Mouse (Mus musculus) lung, adult 2 months (tissue): ENCODE results near the gene Eps8l2. TPM values are rescaled to one million over a fixed set of nuclear protein-coding genes. Genes with fewer than 3 reads are reported as not detected.

ENCODE experiments used
- DNase-seq: peaks from one replicate; pipeline ENCODE4 v3.0.0; 2022
- H3K4me1 ChIP-seq: fragments of 200-500 bp; 2 replicates; pipeline ENCODE4 v1.6.1; 2011; ENCODE audit warnings: low read length; ENCODE audit not compliant: control insufficient read depth, insufficient read depth
- H3K4me3 ChIP-seq: fragments of 200-500 bp; replicated peaks from 2 replicates; pipeline ENCODE3; 2011; ENCODE audit warnings: low read depth, mild to moderate bottlenecking, control low read depth, low read length; ENCODE audit errors: extremely low read depth
- CTCF ChIP-seq: fragments of 200-500 bp; IDR thresholded peaks from 2 replicates; pipeline ENCODE4 v1.5.1; 2011; ENCODE audit warnings: mild to moderate bottlenecking, low read length, control low read depth; ENCODE audit not compliant: insufficient read depth
- POLR2A ChIP-seq: fragments of 200-500 bp; IDR thresholded peaks from 2 replicates; pipeline ENCODE4 v1.6.1; 2011; ENCODE audit warnings: low read depth, mild to moderate bottlenecking, control low read depth, low read length, borderline replicate concordance; ENCODE audit errors: extremely low read depth
- WGBS: fragments of 180-500 bp; shearing (Covaris S2); methylation state at CpG from one replicate; pipeline ENCODE4 v1.1.7; 2018; 5-methylcytosine and 5-hydroxymethylcytosine counted together
- polyA plus RNA-seq: library from polyadenylated mRNA; depleted of rRNA; stranded (reverse); fragments of >200 nt; gene quantifications from 2 replicates; pipeline ENCODE4 v1.2.3, GENCODE M21; 2012; rRNA removed

Gene Eps8l2
- polyA plus RNA-seq, 1 experiment: 143 TPM

DNA sequence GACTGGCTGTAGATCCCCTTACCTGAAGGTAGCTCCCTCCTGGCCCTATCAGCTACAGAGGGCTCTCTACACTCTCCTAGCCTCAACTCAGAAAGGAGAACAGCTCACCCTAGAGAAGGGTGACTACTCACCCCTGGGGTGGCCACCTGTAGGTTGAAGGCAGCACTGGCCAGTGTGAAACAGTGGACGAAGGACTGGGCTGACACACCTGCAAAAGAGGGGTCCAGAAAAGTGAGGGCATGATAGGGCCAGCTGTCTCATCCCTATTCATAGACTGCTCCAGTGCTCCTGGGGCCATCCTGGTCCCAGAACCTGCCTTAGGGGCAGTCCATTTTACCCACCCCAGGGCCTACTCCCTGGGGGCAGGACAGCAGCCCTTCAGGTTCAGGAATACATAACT is 73.0 kb downstream of the Eps8l2 start:
- no peak for DNase-seq

More for the DNA sequence above, 73.0 kb downstream of the Eps8l2 start:
- 90% methylated on average over 1 of the region's 1 CpGs for WGBS
- TF ChIP-seq CTCF: no peak
- TF ChIP-seq POLR2A: no peak
- Histone ChIP-seq H3K4me1 (peaks cover 5% of the 10 kb centered on the region), H3K4me3 (no peak overlapping the region)

Other genes with a start within 250 kb of the Eps8l2 start
- 40.5 and 40.6 TPM in 2 replicates for gene Sigirr, start 238.3 kb upstream of the Eps8l2 start, polyA plus RNA-seq
- gene Ano9, start 221.1 kb upstream of the Eps8l2 start, polyA plus RNA-seq: 2.8 and 10.7 TPM in 2 replicates
- gene Ptdss2, start 216.5 kb upstream of the Eps8l2 start, polyA plus RNA-seq: 22.9 and 24.1 TPM in 2 replicates
- gene Rnh1, start 166.0 kb upstream of the Eps8l2 start, polyA plus RNA-seq: 128 and 195 TPM in 2 replicates
- 77.3 and 91.5 TPM in 2 replicates for gene Hras, start 144.9 kb upstream of the Eps8l2 start, polyA plus RNA-seq
- 15.8 TPM in 2 replicates for gene Lrrc56, start 144.7 kb upstream of the Eps8l2 start, polyA plus RNA-seq
- gene Lmntd2, start 124.8 kb upstream of the Eps8l2 start, polyA plus RNA-seq: 4.4 and 5.6 TPM in 2 replicates
- 87.1 and 92.9 TPM in 2 replicates for gene Rassf7, start 123.0 kb upstream of the Eps8l2 start, polyA plus RNA-seq
- gene Phrf1, start 110.1 kb upstream of the Eps8l2 start, polyA plus RNA-seq: 18.9 and 22.5 TPM in 2 replicates
- gene Irf7, start 72.4 kb upstream of the Eps8l2 start, polyA plus RNA-seq: 48.8 and 49.7 TPM in 2 replicates
- 0.11 and 1.5 TPM in 2 replicates for gene Cdhr5, start 62.1 kb upstream of the Eps8l2 start, polyA plus RNA-seq
- not detected in 2 replicates for gene Sct, start 59.7 kb upstream of the Eps8l2 start, polyA plus RNA-seq
- gene Drd4, start 46.9 kb upstream of the Eps8l2 start, polyA plus RNA-seq: not detected in 2 replicates
- gene Deaf1, start 11.2 kb upstream of the Eps8l2 start, polyA plus RNA-seq: 18.6 and 22.7 TPM in 2 replicates
- gene Tmem80, start 11.1 kb upstream of the Eps8l2 start, polyA plus RNA-seq: 37.2 and 49.2 TPM in 2 replicates
- 145 and 204 TPM in 2 replicates for gene Taldo1, start 53.3 kb downstream of the Eps8l2 start, polyA plus RNA-seq
- gene Gatd1, start 75.3 kb downstream of the Eps8l2 start, polyA plus RNA-seq: 57.1 and 64.8 TPM in 2 replicates
- 0.38 and 0.56 TPM in 2 replicates for gene Cend1, start 90.6 kb downstream of the Eps8l2 start, polyA plus RNA-seq
- gene Slc25a22, start 99.0 kb downstream of the Eps8l2 start, polyA plus RNA-seq: 47.3 and 48.6 TPM in 2 replicates
- gene Pidd1, start 105.1 kb downstream of the Eps8l2 start, polyA plus RNA-seq: 6.7 and 7.1 TPM in 2 replicates
- 415 and 591 TPM in 2 replicates for gene Rplp2, start 108.5 kb downstream of the Eps8l2 start, polyA plus RNA-seq
- 289 and 356 TPM in 2 replicates for gene Pnpla2, start 116.3 kb downstream of the Eps8l2 start, polyA plus RNA-seq
- 177 and 239 TPM in 2 replicates for gene Cracr2b, start 122.2 kb downstream of the Eps8l2 start, polyA plus RNA-seq
- gene Cd151, start 128.5 kb downstream of the Eps8l2 start, polyA plus RNA-seq: 537 and 555 TPM in 2 replicates
- gene Polr2l, start 136.3 kb downstream of the Eps8l2 start, polyA plus RNA-seq: 29.0 and 30.9 TPM in 2 replicates
- 91.1 and 150 TPM in 2 replicates for gene Tspan4, start 136.4 kb downstream of the Eps8l2 start, polyA plus RNA-seq
- gene Chid1, start 201.0 kb downstream of the Eps8l2 start, polyA plus RNA-seq: 19.6 and 20.4 TPM in 2 replicates
- gene Ap2a2, start 223.3 kb downstream of the Eps8l2 start, polyA plus RNA-seq: 46.3 and 58.1 TPM in 2 replicates